Mouse (Mus musculus): ENCODE data around the gene Dstyk.

GRCm38 (mm10) chr1:132436960-132437359 is 19.6 kb downstream of the Dstyk start:
- TF ChIP-seq CTCF (IDR thresholded peaks at IDR 0.05; ENCODE audit: extremely low read depth, insufficient read length, insufficient replicate concordance, low read depth, low read length) (no peak), POLR2A (IDR thresholded peaks at IDR 0.05; ENCODE audit: low read depth, low read length) (no peak)

Measured in small intestine, adult 2 months (tissue).